Mouse (Mus musculus) heart, embryonic 16.5 days (tissue): ENCODE data around the gene Igfbp5. TPM values are rescaled to one million over a fixed set of nuclear protein-coding genes. Genes with fewer than 3 reads are reported as not detected.

Experiments used
- ATAC-seq: fragments of 200-750 bp; cut with Nextera tagmentation; replicated peaks from 2 replicates; pipeline ENCODE4 v1.8.0; 2017; ENCODE audit warnings: moderate number of reproducible peaks; ENCODE audit not compliant: insufficient read depth, low FRiP score; ENCODE audit errors: extremely low read depth
- H3K27ac ChIP-seq: fragments of 300-500 bp; sonication (generic); 2 replicates; pipeline ENCODE4 v1.5.1; 2014; ENCODE audit warnings: mild to moderate bottlenecking, low read length, control low read depth, moderate library complexity
- H3K27me3 ChIP-seq: fragments of 300-500 bp; sonication (generic); 2 replicates; pipeline ENCODE4 v1.6.1; 2014; ENCODE audit warnings: low read length, mixed read lengths; ENCODE audit not compliant: control insufficient read depth, insufficient read depth
- H3K36me3 ChIP-seq: fragments of 300-500 bp; sonication (generic); 2 replicates; pipeline ENCODE4 v1.6.1; 2014; ENCODE audit not compliant: control insufficient read depth, insufficient read depth
- H3K4me1 ChIP-seq: fragments of 300-500 bp; sonication (generic); 2 replicates; pipeline ENCODE4 v1.6.1; 2014; ENCODE audit warnings: low read length, mixed read lengths; ENCODE audit not compliant: control insufficient read depth, insufficient read depth
- H3K4me2 ChIP-seq: fragments of 300-500 bp; sonication (generic); 2 replicates; pipeline ENCODE4 v1.6.1; 2014; ENCODE audit warnings: low read depth, mild to moderate bottlenecking, control low read depth, low read length
- H3K4me3 ChIP-seq: fragments of 300-500 bp; sonication (generic); 2 replicates; pipeline ENCODE4 v1.5.1; 2014; ENCODE audit warnings: mild to moderate bottlenecking, control low read depth, low read length
- H3K9ac ChIP-seq: fragments of 300-500 bp; sonication (generic); 2 replicates; pipeline ENCODE4 v1.6.1; 2014; ENCODE audit warnings: low read length, control low read depth
- H3K9me3 ChIP-seq: fragments of 300-500 bp; sonication (generic); replicated peaks from 2 replicates; pipeline ENCODE4 v1.6.1; 2016; ENCODE audit warnings: low read length; ENCODE audit not compliant: control insufficient read depth
- WGBS: fragments of 180-500 bp; shearing (Covaris S2); extraction: QIAGEN DNeasy Blood & Tissue Kit; methylation state at CpG from one replicate; pipeline ENCODE4 v1.1.7; 2014; 5-methylcytosine and 5-hydroxymethylcytosine counted together
- polyA plus RNA-seq: library from polyadenylated mRNA; unstranded; fragments of >200 nt; fragmentation: Nextera tagmentation; extraction: Ambion mirVana; gene quantifications from 2 replicates; pipeline ENCODE4 v1.2.1, GENCODE M21; 2015

Gene Igfbp5
- polyA plus RNA-seq, 1 experiment from 2014 or later: 65.1 TPM

DNA sequence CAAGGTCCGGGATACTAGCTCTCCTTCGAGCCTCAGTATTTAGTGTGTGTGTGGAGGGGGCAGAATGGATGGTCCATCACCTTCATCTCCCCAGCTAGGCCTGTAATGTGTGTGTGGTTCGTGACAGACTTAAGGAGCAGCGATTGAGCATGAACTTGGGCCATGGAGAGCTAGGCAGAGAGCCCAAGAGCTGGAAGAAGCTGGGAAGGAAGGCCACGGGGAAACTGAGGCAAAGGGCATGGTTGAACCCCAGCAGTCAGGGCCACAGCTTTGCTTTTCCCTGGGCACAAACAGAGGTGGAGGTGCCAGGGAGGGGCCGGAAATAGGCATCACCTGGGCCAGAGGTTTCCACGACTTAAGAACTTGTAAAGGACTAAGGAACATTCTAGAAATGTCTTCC is 17.5 kb downstream of the Igfbp5 start:
- Histone ChIP-seq H3K4me1 (no peaks in the 10 kb centered on the region), H3K36me3 (0 out of 2 replicates have a peak, but pooled peaks cover 2% of the 10 kb centered on the region), H3K27ac (no peak overlapping the region), H3K4me2 (no peak overlapping the region), H3K27me3 (no peaks in the 10 kb centered on the region), H3K9me3 (no peaks in the 10 kb centered on the region), H3K4me3 (no peak overlapping the region), H3K9ac (no peak overlapping the region)
- 72% methylated on average over 7 of the region's 7 CpGs for WGBS
- no peak for ATAC-seq

DNA sequence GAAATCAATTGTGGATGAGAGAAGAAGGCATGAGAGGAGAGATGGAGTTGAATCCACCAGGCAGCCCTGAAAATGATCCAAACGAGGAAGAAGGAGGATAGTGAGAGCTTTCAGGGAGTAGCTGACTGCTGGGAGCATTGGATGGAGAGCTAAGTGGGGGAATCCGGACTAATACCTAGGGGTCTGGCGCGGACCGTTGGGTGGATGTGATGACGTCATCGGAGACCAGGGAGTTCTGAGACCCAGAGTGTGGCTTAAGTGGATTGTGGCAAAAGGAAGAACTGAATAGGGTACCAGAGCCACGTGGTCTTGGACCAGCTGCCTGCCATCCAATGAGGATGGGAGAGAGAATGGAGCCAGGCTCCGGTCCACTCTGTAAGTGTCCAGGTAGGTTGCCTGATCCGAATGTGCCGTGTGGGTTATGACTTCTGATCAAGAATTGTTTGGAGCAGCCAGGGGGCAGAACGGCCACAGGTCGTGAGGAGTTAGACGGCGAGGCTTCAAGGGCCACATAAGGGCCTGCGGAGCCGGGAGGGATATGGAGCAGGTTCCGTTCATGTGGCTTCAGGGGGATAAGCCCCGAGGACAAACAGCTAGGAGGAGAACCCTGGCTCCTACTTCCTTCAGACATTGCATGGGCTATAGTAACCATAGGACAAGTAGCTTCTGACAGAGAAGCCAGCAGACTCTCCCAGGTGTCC is 18.3 kb downstream of the Igfbp5 start:
- Histone ChIP-seq H3K27ac (no peak overlapping the region), H3K27me3 (no peaks in the 10 kb centered on the region), H3K9ac (no peak overlapping the region), H3K4me1 (no peaks in the 10 kb centered on the region), H3K4me3 (no peak overlapping the region), H3K9me3 (no peaks in the 10 kb centered on the region), H3K36me3 (no peaks in the 10 kb centered on the region), H3K4me2 (no peak overlapping the region)
- 73% methylated on average over 19 of the region's 19 CpGs for WGBS
- peak; percentile 2; the same call in 1 of the 2 replicates for ATAC-seq

DNA sequence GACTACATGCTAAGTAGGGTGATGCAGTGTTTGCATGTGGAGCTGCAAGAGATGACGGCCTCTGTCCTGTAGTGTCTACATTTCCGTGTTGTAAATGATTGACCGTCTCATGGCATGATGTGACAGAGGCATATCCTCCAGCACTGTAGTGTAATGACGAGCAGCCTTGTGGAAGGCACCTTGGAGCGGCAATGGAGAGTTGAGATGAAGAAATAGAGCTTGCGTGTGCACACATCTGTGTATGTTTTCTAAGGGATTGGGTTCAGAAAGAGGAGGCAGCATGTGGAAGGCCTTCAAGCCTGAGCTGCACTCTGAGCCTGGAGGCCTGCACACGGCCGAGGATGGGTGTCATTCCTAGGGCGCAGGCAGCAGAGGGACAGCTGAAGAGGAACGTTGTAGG is 19.0 kb downstream of the Igfbp5 start:
- WGBS: 71% methylated on average over 10 of the region's 10 CpGs
- Histone ChIP-seq H3K36me3 (no peaks in the 10 kb centered on the region), H3K9me3 (no peaks in the 10 kb centered on the region), H3K4me2 (no peak overlapping the region), H3K9ac (no peak overlapping the region), H3K27ac (no peak overlapping the region), H3K27me3 (no peaks in the 10 kb centered on the region), H3K4me3 (no peak overlapping the region), H3K4me1 (no peaks in the 10 kb centered on the region)
- no peak for ATAC-seq

DNA sequence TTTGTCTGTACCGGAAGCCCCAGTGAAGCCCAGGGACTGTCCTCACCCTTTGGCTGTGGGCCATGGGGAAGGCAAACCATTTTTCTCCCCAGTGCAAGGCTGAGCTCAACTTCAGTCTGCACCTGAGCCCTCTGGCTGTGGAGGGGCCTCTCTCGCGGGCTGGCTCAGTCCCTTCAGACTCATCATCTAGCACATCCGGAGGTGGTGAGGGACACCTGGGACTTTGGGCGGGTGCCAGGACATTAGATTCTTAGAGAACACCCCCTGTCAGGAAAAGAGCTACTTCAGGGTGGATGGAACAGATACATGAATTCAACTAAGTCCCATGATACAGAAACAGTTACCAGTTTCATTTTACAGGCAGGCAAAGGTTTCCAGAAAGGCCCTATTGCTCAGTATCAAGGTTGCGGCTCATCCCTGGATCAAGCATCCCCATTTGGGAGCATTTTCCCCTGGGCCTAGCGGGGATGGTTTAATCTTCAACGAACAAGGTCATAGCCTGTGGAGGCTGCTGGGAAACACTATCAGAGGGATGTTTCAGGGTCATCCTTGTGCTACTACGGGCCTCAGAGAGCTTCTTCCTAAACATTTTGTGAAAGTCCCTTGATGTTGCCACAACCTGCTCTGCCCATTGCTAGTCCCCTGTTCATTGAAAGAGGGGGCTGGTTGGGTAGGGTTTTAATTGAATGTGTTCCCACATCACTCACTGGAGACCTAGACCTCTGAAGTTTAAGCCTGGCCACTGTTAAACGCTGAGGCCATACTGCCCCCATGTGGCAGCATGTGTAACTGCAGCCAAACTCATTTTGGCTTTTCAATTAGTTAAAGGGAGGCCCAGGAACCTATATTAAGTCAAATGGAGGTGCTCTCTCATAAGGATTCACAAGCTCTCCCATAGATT is 20.1 kb downstream of the Igfbp5 start:
- ATAC-seq: no peak
- Histone ChIP-seq H3K4me2 (no peak overlapping the region), H3K9ac (no peak overlapping the region), H3K4me3 (no peak overlapping the region), H3K27ac (no peak overlapping the region), H3K4me1 (no peaks in the 10 kb centered on the region), H3K9me3 (no peaks in the 10 kb centered on the region), H3K27me3 (no peaks in the 10 kb centered on the region), H3K36me3 (no peaks in the 10 kb centered on the region)
- WGBS: 57% methylated on average over 10 of the region's 10 CpGs

DNA sequence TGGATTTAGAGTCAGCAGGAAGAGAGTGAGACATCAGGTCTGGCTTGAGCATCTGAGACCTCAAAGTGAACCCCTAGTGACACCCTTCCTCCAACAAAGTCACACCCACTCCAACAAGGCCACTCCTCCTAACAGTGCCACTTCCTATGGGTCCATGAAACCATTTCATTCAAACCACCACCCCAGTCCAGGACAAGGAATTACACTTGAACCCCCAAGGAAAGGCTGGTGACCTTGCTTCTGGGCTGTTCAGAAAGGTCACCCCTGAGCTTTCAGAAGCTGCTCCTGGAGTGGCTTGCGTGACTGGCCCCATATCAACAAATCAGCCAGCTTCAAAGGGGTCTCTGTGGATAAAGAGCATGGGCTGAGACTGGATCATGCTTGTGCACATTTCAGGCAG is 20.9 kb downstream of the Igfbp5 start:
- WGBS: 88% methylated on average over 1 of the region's 1 CpGs
- no peak for ATAC-seq
- Histone ChIP-seq H3K27ac (no peak overlapping the region), H3K27me3 (no peaks in the 10 kb centered on the region), H3K36me3 (no peaks in the 10 kb centered on the region), H3K4me2 (no peak overlapping the region), H3K9me3 (no peaks in the 10 kb centered on the region), H3K4me1 (no peaks in the 10 kb centered on the region), H3K4me3 (no peak overlapping the region), H3K9ac (no peak overlapping the region)

DNA sequence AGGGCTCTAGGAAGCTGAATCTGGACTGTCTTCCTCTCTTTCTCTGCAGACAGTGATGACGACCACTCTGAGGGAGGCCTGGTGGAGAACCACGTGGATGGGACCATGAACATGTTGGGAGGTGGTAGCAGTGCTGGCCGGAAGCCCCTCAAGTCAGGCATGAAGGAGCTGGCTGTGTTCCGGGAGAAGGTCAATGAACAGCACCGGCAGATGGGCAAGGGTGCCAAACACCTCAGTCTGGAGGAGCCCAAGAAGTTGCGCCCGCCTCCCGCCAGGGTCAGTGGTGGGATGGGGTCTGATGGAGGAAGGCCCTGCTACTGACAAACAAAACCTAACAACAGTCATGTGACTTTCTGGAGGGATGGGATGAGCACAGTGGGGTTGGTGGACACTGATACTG is 25.6 kb downstream of the Igfbp5 start:
- H3K9me3 ChIP-seq: no peaks in the 10 kb centered on the region
- H3K4me2 ChIP-seq: no peak overlapping the region
- no peaks in the 10 kb centered on the region for H3K27me3 ChIP-seq
- WGBS: 79% methylated on average over 8 of the region's 8 CpGs
- no peaks in the 10 kb centered on the region for H3K36me3 ChIP-seq
- no peak for ATAC-seq
- H3K27ac ChIP-seq: no peak overlapping the region
- H3K9ac ChIP-seq: no peak overlapping the region
- H3K4me3 ChIP-seq: no peak overlapping the region
- no peaks in the 10 kb centered on the region for H3K4me1 ChIP-seq

DNA sequence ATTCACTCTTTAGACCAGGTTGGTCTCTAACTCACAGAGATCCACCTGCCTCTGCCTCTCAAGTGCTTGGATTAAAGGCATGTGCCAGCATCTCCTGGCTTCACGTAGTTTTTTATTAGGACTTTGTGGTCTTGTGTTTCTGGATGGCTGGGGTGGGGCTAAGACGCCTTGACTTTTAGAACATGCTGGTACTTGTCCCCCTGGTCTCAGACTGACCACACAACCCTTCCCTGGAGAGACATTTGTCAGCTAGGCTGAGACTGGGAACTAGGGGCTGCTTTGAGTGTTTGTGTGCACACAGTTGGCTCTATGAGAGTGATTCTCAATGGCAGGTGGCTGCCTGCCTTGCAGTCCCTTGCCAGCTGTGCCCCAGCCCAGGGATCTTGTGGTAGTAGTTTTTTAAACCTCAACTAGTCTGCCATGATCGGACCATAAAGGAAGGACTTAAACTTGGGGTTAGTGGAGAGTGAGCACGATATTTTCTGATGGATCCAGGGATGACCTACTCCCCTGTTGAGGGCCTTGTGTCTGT is 26.8 kb downstream of the Igfbp5 start:
- H3K9ac ChIP-seq: no peak overlapping the region
- H3K36me3 ChIP-seq: no peaks in the 10 kb centered on the region
- WGBS: 86% methylated on average over 4 of the region's 4 CpGs
- ATAC-seq: no peak
- H3K9me3 ChIP-seq: no peaks in the 10 kb centered on the region
- no peak overlapping the region for H3K4me3 ChIP-seq
- H3K27me3 ChIP-seq: no peaks in the 10 kb centered on the region
- H3K4me2 ChIP-seq: no peak overlapping the region
- no peaks in the 10 kb centered on the region for H3K4me1 ChIP-seq
- H3K27ac ChIP-seq: no peak overlapping the region

DNA sequence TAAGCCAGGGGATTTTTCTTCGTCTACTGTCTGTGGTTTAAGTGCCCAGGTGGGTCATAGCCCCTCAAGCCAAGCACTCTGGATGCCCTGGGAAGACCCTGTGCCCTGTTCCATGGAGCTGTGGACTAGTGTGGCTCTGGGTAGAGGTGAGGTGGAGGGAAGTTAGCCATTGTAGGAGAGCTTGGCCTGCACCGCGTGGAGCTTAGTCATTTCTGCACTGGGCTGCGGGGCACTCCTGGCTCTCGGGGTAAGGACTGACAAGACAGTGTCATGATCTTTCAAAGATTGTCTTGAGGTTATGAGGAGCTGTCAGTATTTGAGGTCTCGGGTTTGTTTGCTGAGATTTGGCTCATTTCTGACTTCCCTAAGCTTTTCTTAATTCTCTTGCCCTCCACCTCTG is 30.0 kb downstream of the Igfbp5 start:
- Histone ChIP-seq H3K36me3 (no peaks in the 10 kb centered on the region), H3K4me1 (peaks cover 4% of the 10 kb centered on the region; the same call in 1 of the 2 replicates), H3K27me3 (no peaks in the 10 kb centered on the region), H3K9me3 (no peaks in the 10 kb centered on the region), H3K4me3 (no peak overlapping the region), H3K9ac (no peak overlapping the region), H3K27ac (no peak overlapping the region), H3K4me2 (no peak overlapping the region)
- ATAC-seq: no peak
- 83% methylated on average over 6 of the region's 6 CpGs for WGBS
